Mouse (Mus musculus): ENCODE measurements at regions not wholly inside any gene's neighbourhood (a gene's known extent, or its start where the extent isn't known, plus 50 kb on each side); places are given as distances from the start of the nearest gene placed in this dataset.
"Not testable (repeated sequence)": the region's sequence is repeated elsewhere in the genome, so short reads cannot be mapped to it uniquely, and the experiment has no call there.

GRCm38 (mm10) chr1:157797711-157798110 is 291.2 kb downstream of the Sec16b start:
- no peak for DNase-seq (ENCODE audit: low spot score)
- no peak overlapping the region for H3K4me3 ChIP-seq
- no peaks in the 10 kb centered on the region for H3K36me3 ChIP-seq
- 89% methylated on average over 7 of the region's 7 CpGs for WGBS
- H3K27ac ChIP-seq, result no peak overlapping the region
- H3K27me3 ChIP-seq (ENCODE audit: low read depth, poor library complexity, severe bottlenecking), result no peaks in the 10 kb centered on the region; the same call in 1 of the 2 replicates
- H3K9me3 ChIP-seq (replicated peaks), result no peaks in the 10 kb centered on the region
- peaks cover 16% of the 10 kb centered on the region for H3K4me1 ChIP-seq

- Histone ChIP-seq H3K4me1 (peaks cover 16% of the 10 kb centered on the region), H3K27ac (no peak overlapping the region), H3K4me3 (no peak overlapping the region), H3K27me3 (ENCODE audit: low read depth, poor library complexity, severe bottlenecking) (no peaks in the 10 kb centered on the region; the same call in 1 of the 2 replicates), H3K9me3 (replicated peaks) (no peaks in the 10 kb centered on the region), H3K36me3 (no peaks in the 10 kb centered on the region)
- 65% methylated on average over 21 of the region's 21 CpGs for WGBS
- DNase-seq (ENCODE audit: low spot score), result no peak
Measured at GRCm38 (mm10) chr1:157798561-157799553, 292.3 kb downstream of the Sec16b start.

- H3K4me3 ChIP-seq, result no peak overlapping the region
- no peak overlapping the region for H3K27ac ChIP-seq
- no peaks in the 10 kb centered on the region for H3K36me3 ChIP-seq
- no peak for DNase-seq (ENCODE audit: low spot score)
- H3K4me1 ChIP-seq, result peaks cover 20% of the 10 kb centered on the region
- WGBS, result 79% methylated on average over 3 of the region's 3 CpGs
- no peaks in the 10 kb centered on the region; the same call in 1 of the 2 replicates for H3K27me3 ChIP-seq (ENCODE audit: low read depth, poor library complexity, severe bottlenecking)
- no peaks in the 10 kb centered on the region for H3K9me3 ChIP-seq (replicated peaks)
Measured at GRCm38 (mm10) chr1:157801151-157801550, 294.6 kb downstream of the Sec16b start.

- DNase-seq (ENCODE audit: low spot score), result no peak
- Histone ChIP-seq H3K4me1 (peaks cover 13% of the 10 kb centered on the region; the same call in 1 of the 2 replicates), H3K36me3 (no peaks in the 10 kb centered on the region), H3K27ac (no peak overlapping the region), H3K27me3 (ENCODE audit: low read depth, poor library complexity, severe bottlenecking) (no peaks in the 10 kb centered on the region; the same call in 1 of the 2 replicates), H3K9me3 (replicated peaks) (no peaks in the 10 kb centered on the region), H3K4me3 (no peak overlapping the region)
- 80% methylated on average over 3 of the region's 3 CpGs for WGBS
Measured at GRCm38 (mm10) chr1:157804229-157804628, 297.7 kb downstream of the Sec16b start.

GRCm38 (mm10) chr1:157806296-157806695 is 299.8 kb downstream of the Sec16b start:
- no peak overlapping the region for H3K27ac ChIP-seq
- WGBS, result 91% methylated on average over 1 of the region's 1 CpGs
- no peaks in the 10 kb centered on the region; the same call in 1 of the 2 replicates for H3K27me3 ChIP-seq (ENCODE audit: low read depth, poor library complexity, severe bottlenecking)
- no peaks in the 10 kb centered on the region for H3K9me3 ChIP-seq (replicated peaks)
- no peak for DNase-seq (ENCODE audit: low spot score)
- peaks cover 13% of the 10 kb centered on the region; the same call in 1 of the 2 replicates for H3K4me1 ChIP-seq
- no peaks in the 10 kb centered on the region for H3K36me3 ChIP-seq
- H3K4me3 ChIP-seq, result no peak overlapping the region

GRCm38 (mm10) chr1:157809674-157810471 is 303.3 kb downstream of the Sec16b start:
- Histone ChIP-seq H3K9me3 (replicated peaks) (no peaks in the 10 kb centered on the region), H3K27ac (no peak overlapping the region), H3K27me3 (ENCODE audit: low read depth, poor library complexity, severe bottlenecking) (no peaks in the 10 kb centered on the region; the same call in 1 of the 2 replicates), H3K4me1 (peaks cover 3% of the 10 kb centered on the region; the same call in 1 of the 2 replicates), H3K36me3 (no peaks in the 10 kb centered on the region), H3K4me3 (no peak overlapping the region)
- no peak for DNase-seq (ENCODE audit: low spot score)
- 79% methylated on average over 8 of the region's 8 CpGs for WGBS

GRCm38 (mm10) chr1:157810657-157811056 is 304.1 kb downstream of the Sec16b start:
- no peaks in the 10 kb centered on the region for H3K9me3 ChIP-seq (replicated peaks)
- no peak overlapping the region for H3K4me3 ChIP-seq
- no peak overlapping the region for H3K27ac ChIP-seq
- peaks cover 3% of the 10 kb centered on the region; the same call in 1 of the 2 replicates for H3K4me1 ChIP-seq
- H3K27me3 ChIP-seq (ENCODE audit: low read depth, poor library complexity, severe bottlenecking), result no peaks in the 10 kb centered on the region; the same call in 1 of the 2 replicates
- H3K36me3 ChIP-seq, result no peaks in the 10 kb centered on the region
- no peak for DNase-seq (ENCODE audit: low spot score)

- no peaks in the 10 kb centered on the region for H3K27me3 ChIP-seq (ENCODE audit: low read depth, poor library complexity, severe bottlenecking)
- no peak for DNase-seq (ENCODE audit: low spot score)
- 65% methylated on average over 2 of the region's 2 CpGs for WGBS
Measured at GRCm38 (mm10) chr1:157827966-157828365, 321.4 kb downstream of the Sec16b start.

GRCm38 (mm10) chr1:157831511-157831910 is 325.0 kb downstream of the Sec16b start:
- H3K27me3 ChIP-seq (ENCODE audit: low read depth, poor library complexity, severe bottlenecking), result no peaks in the 10 kb centered on the region
- no peak overlapping the region for H3K4me3 ChIP-seq
- no peaks in the 10 kb centered on the region for H3K36me3 ChIP-seq
- 48% methylated on average over 2 of the region's 2 CpGs for WGBS
- H3K9me3 ChIP-seq (replicated peaks), result no peaks in the 10 kb centered on the region
- H3K4me1 ChIP-seq, result no peaks in the 10 kb centered on the region
- no peak overlapping the region for H3K27ac ChIP-seq
- DNase-seq (ENCODE audit: low spot score), result no peak

More at GRCm38 (mm10) chr1:157827966-157828365, 321.4 kb downstream of the Sec16b start:
- H3K4me1 ChIP-seq, result no peaks in the 10 kb centered on the region
- no peaks in the 10 kb centered on the region for H3K36me3 ChIP-seq
- H3K27ac ChIP-seq, result no peak overlapping the region
- no peak overlapping the region for H3K4me3 ChIP-seq
- no peaks in the 10 kb centered on the region for H3K9me3 ChIP-seq (replicated peaks)

GRCm38 (mm10) chr1:157872775-157873174 is 366.2 kb downstream of the Sec16b start:
- H3K27ac ChIP-seq, result 0 out of 2 replicates have a peak overlapping the region, but pooled peaks have one; percentile 9
- DNase-seq (ENCODE audit: low spot score), result peak; percentile 48
- no peaks in the 10 kb centered on the region for H3K9me3 ChIP-seq (replicated peaks)
- WGBS, result 31% methylated on average over 5 of the region's 5 CpGs
- H3K27me3 ChIP-seq (ENCODE audit: low read depth, poor library complexity, severe bottlenecking), result no peaks in the 10 kb centered on the region
- H3K36me3 ChIP-seq, result no peaks in the 10 kb centered on the region
- peaks cover 15% of the 10 kb centered on the region for H3K4me1 ChIP-seq
- H3K4me3 ChIP-seq, result no peak overlapping the region

GRCm38 (mm10) chr1:157875006-157875405 is 368.5 kb downstream of the Sec16b start:
- 88% methylated on average over 2 of the region's 2 CpGs for WGBS
- no peak for DNase-seq (ENCODE audit: low spot score)
- peaks cover 15% of the 10 kb centered on the region for H3K4me1 ChIP-seq
- no peaks in the 10 kb centered on the region for H3K9me3 ChIP-seq (replicated peaks)
- no peak overlapping the region for H3K4me3 ChIP-seq
- H3K27me3 ChIP-seq (ENCODE audit: low read depth, poor library complexity, severe bottlenecking), result no peaks in the 10 kb centered on the region
- no peak overlapping the region for H3K27ac ChIP-seq
- no peaks in the 10 kb centered on the region for H3K36me3 ChIP-seq

- not testable (repeated sequence) for H3K9me3 ChIP-seq (replicated peaks); H3K36me3 ChIP-seq; DNase-seq (ENCODE audit: low spot score); H3K4me3 ChIP-seq; H3K27ac ChIP-seq; H3K27me3 ChIP-seq (ENCODE audit: low read depth, poor library complexity, severe bottlenecking)
- peaks cover 13% of the 10 kb centered on the region for H3K4me1 ChIP-seq
- WGBS, result 96% methylated on average over 2 of the region's 4 CpGs
Measured at GRCm38 (mm10) chr1:157877117-157877516, 370.6 kb downstream of the Sec16b start.
